Mouse (Mus musculus): ENCODE measurements at regions not wholly inside any gene's neighbourhood (a gene's known extent, or its start where the extent isn't known, plus 50 kb on each side); places are given as distances from the start of the nearest gene placed in this dataset.

- TF ChIP-seq CTCF (conservative IDR thresholded peaks at IDR 0.05; ENCODE audit: insufficient read depth, insufficient read length, low read depth, low read length) (no peak), POLR2A (IDR thresholded peaks at IDR 0.05; ENCODE audit: low read depth, low read length) (no peak)
Measured at GRCm38 (mm10) chr1:130279180-130279579, 143.6 kb downstream of the Cd55b start.

All from kidney, adult 2 months (tissue).